Mouse (Mus musculus) midbrain, embryonic 11.5 days (tissue): ENCODE results near the gene Abcc4. TPM values are rescaled to one million over a fixed set of nuclear protein-coding genes. Genes with fewer than 3 reads are reported as not detected.
A peak's percentile ranks its signal among the peaks of the same experiment; 100 is the strongest.

ENCODE experiments used
- ATAC-seq: fragments of 200-750 bp; cut with Nextera tagmentation; 2 replicates; pipeline ENCODE4 v1.8.0; 2017; ENCODE audit warnings: moderate TSS enrichment, moderate library complexity; ENCODE audit not compliant: low FRiP score
- DNase-seq: peaks from one replicate; pipeline ENCODE4 v3.0.0; 2015; ENCODE audit warnings: low spot score; ENCODE audit errors: missing footprints
- H3K27ac ChIP-seq: fragments of 300-500 bp; sonication (generic); 2 replicates; pipeline ENCODE4 v1.5.1; 2014; ENCODE audit warnings: low read depth, low read length
- H3K27me3 ChIP-seq: fragments of 300-500 bp; sonication (generic); 2 replicates; pipeline ENCODE4 v1.6.1; 2014; ENCODE audit warnings: mild to moderate bottlenecking, low read length, moderate library complexity, mixed read lengths; ENCODE audit not compliant: control insufficient read depth, insufficient read depth
- H3K36me3 ChIP-seq: fragments of 300-500 bp; sonication (generic); 2 replicates; pipeline ENCODE4 v1.6.1; 2014; ENCODE audit warnings: mild to moderate bottlenecking, low read length, moderate library complexity, mixed read lengths; ENCODE audit not compliant: control insufficient read depth, insufficient read depth
- H3K4me1 ChIP-seq: fragments of 300-500 bp; sonication (generic); 2 replicates; pipeline ENCODE4 v1.6.1; 2014; ENCODE audit warnings: low read length; ENCODE audit not compliant: control insufficient read depth, insufficient read depth
- H3K4me2 ChIP-seq: fragments of 300-500 bp; sonication (generic); 2 replicates; pipeline ENCODE4 v1.6.1; 2014; ENCODE audit warnings: mild to moderate bottlenecking, moderate library complexity
- H3K4me3 ChIP-seq: fragments of 300-500 bp; sonication (generic); 2 replicates; pipeline ENCODE4 v1.5.1; 2014; ENCODE audit warnings: low read depth, low read length
- H3K9ac ChIP-seq: fragments of 300-500 bp; sonication (generic); 2 replicates; pipeline ENCODE4 v1.6.1; 2014; ENCODE audit warnings: low read length
- H3K9me3 ChIP-seq: fragments of 300-500 bp; sonication (generic); 2 replicates; pipeline ENCODE4 v1.6.1; 2016; ENCODE audit warnings: low read length; ENCODE audit not compliant: control insufficient read depth
- WGBS: fragments of 180-500 bp; shearing (Covaris S2); extraction: QIAGEN DNeasy Blood & Tissue Kit; methylation state at CpG from one replicate; pipeline ENCODE4 v1.1.7; 2014; 5-methylcytosine and 5-hydroxymethylcytosine counted together
- polyA plus RNA-seq: library from polyadenylated mRNA; unstranded; fragments of >200 nt; fragmentation: Nextera tagmentation; extraction: Ambion mirVana; gene quantifications from 2 replicates; pipeline ENCODE4 v1.2.1, GENCODE M21; 2014

The Abcc4 gene
- polyA plus RNA-seq, result 4.2 and 4.4 TPM in 2 replicates

GRCm38 (mm10) chr14:118705808-118706731 lies at the start of gene Abcc4:
Gene Abcc4, minus strand, starts transcription at chr14:118706219.
- Histone ChIP-seq H3K4me3 (peak within 1 kb of the TSS; percentile 62), H3K36me3 (no peaks in the 10 kb centered on the region), H3K4me1 (peaks cover 15% of the 10 kb centered on the region), H3K27ac (no peak within 1 kb of the TSS), H3K27me3 (peaks cover 27% of the 10 kb centered on the region), H3K9ac (peak within 1 kb of the TSS; percentile 73), H3K4me2 (peak within 1 kb of the TSS; percentile 100), H3K9me3 (no peaks in the 10 kb centered on the region)
- WGBS, result under 1% methylated on average over 99 of the region's 106 CpGs
- peak; percentile 77 for ATAC-seq
- peak; percentile 96 for DNase-seq

- ATAC-seq, result no peak
- Histone ChIP-seq H3K9me3 (no peaks in the 10 kb centered on the region), H3K4me1 (0 out of 2 replicates have a peak, but pooled peaks cover 5% of the 10 kb centered on the region), H3K27me3 (no peaks in the 10 kb centered on the region), H3K36me3 (no peaks in the 10 kb centered on the region), H3K9ac (no peak overlapping the region), H3K4me2 (no peak overlapping the region), H3K27ac (no peak overlapping the region), H3K4me3 (no peak overlapping the region)
- no peak for DNase-seq
- WGBS, result 73% methylated on average over 8 of the region's 8 CpGs
These were observed 45.3 kb upstream of the Abcc4 start for GRCm38 (mm10) chr14:118751193-118751753.

DNA sequence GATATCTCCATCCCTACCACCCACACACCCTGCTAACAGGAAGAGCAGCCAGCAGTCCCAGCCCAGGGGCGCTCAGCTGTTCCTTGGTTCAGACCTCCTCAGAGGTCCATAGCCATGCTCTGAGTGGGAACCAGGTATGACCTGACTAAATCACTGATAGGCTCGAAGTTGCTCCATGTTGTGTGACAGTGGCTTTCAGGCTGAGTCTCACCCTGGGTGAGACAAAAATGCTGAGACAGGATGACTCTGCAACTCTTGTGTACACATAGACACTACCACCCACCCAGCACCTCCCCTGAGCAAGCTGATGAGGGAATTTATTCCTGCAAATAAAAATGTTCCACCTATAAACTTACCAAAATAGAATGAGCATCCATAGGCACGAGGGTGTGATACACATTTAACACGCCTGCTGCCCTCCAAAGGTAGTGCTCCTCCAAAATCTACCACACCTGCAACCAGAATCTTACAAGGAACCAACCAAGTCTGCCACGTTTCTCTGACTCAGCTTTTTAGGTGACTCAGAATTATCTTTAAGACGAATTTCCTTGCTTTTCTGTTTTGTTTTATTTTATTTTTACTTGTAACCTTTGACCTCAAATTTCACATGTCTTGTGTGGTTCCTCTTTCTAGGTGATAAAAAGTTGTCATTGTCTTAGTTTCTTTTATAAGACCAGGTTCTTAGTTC lies 44.6 kb upstream of the Abcc4 start:
- WGBS, result 82% methylated on average over 6 of the region's 6 CpGs
- Histone ChIP-seq H3K9me3 (no peaks in the 10 kb centered on the region), H3K4me1 (0 out of 2 replicates have a peak, but pooled peaks cover 5% of the 10 kb centered on the region), H3K27ac (no peak overlapping the region), H3K4me3 (no peak overlapping the region), H3K9ac (no peak overlapping the region), H3K4me2 (no peak overlapping the region), H3K36me3 (no peaks in the 10 kb centered on the region), H3K27me3 (no peaks in the 10 kb centered on the region)
- no peak for DNase-seq
- peak; percentile 69 for ATAC-seq

GRCm38 (mm10) chr14:118749715-118750114 lies 43.7 kb upstream of the Abcc4 start:
- Histone ChIP-seq H3K9me3 (no peaks in the 10 kb centered on the region), H3K36me3 (no peaks in the 10 kb centered on the region), H3K27me3 (no peaks in the 10 kb centered on the region), H3K4me3 (no peak overlapping the region), H3K27ac (no peak overlapping the region), H3K4me2 (no peak overlapping the region), H3K4me1 (0 out of 2 replicates have a peak, but pooled peaks cover 5% of the 10 kb centered on the region), H3K9ac (no peak overlapping the region)
- ATAC-seq, result peak; percentile 55; the same call in 1 of the 2 replicates
- 52% methylated on average over 4 of the region's 4 CpGs for WGBS
- DNase-seq, result no peak

DNA sequence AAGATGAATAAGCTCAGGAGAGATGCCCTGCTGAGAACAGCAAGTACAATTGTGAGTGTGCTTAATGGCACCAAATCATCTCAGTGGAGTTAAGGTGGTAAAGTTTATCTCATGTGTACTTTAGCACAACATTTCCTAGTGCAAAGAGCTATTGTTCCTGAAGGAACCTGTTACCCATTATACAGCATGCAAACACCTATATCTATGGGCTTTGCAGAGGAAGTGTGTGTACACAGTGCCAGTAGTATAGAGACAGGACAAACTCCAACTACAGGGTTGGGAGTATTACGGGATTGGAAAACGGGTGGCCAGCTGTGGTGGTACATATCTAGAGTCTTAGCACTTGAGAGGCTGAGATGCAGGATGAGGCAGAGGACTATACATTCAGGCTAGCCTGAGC lies 43.0 kb upstream of the Abcc4 start:
- no peaks in the 10 kb centered on the region for H3K36me3 ChIP-seq
- no peak overlapping the region for H3K4me3 ChIP-seq
- H3K9me3 ChIP-seq, result no peaks in the 10 kb centered on the region
- 0 out of 2 replicates have a peak, but pooled peaks cover 5% of the 10 kb centered on the region for H3K4me1 ChIP-seq
- ATAC-seq (no peak), DNase-seq (no peak)
- no peak overlapping the region for H3K4me2 ChIP-seq
- no peaks in the 10 kb centered on the region for H3K27me3 ChIP-seq
- no peak overlapping the region for H3K9ac ChIP-seq
- H3K27ac ChIP-seq, result no peak overlapping the region
- 95% methylated on average over 2 of the region's 2 CpGs for WGBS

- peaks cover 4% of the 10 kb centered on the region; the same call in 1 of the 2 replicates for H3K9me3 ChIP-seq
- DNase-seq (no peak), ATAC-seq (no peak)
- H3K4me1 ChIP-seq, result no peaks in the 10 kb centered on the region
- H3K9ac ChIP-seq, result no peak overlapping the region
- H3K4me3 ChIP-seq, result no peak overlapping the region
- no peak overlapping the region for H3K4me2 ChIP-seq
- WGBS, result 73% methylated on average over 5 of the region's 5 CpGs
- no peaks in the 10 kb centered on the region for H3K36me3 ChIP-seq
- no peaks in the 10 kb centered on the region for H3K27me3 ChIP-seq
- no peak overlapping the region for H3K27ac ChIP-seq
These were observed 36.8 kb upstream of the Abcc4 start for GRCm38 (mm10) chr14:118742862-118743261.

DNA sequence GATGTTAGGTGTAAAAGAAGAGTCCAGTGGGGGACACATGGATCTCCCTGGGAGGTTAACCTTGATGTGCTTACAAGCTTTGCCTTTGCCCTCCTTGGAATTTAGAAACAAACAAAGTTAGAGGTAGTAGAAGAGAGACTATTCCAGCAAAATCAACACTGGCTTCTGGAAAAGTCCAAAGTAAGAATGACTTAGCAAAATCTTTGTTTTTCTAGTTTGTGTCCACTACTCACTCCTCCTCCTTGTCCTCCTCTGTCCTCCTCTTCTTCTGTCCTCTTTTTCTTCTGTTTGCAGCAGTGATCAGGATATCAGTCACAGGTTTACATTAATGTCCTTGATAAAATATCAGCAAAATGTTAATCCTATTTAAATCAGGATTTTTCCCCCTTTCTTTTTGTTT lies 35.8 kb upstream of the Abcc4 start:
- no peak overlapping the region for H3K9ac ChIP-seq
- H3K27ac ChIP-seq, result no peak overlapping the region
- H3K4me3 ChIP-seq, result no peak overlapping the region
- no peak for ATAC-seq
- H3K4me2 ChIP-seq, result no peak overlapping the region
- H3K4me1 ChIP-seq, result peaks cover 4% of the 10 kb centered on the region; the same call in 1 of the 2 replicates
- no peaks in the 10 kb centered on the region for H3K27me3 ChIP-seq
- peaks cover 4% of the 10 kb centered on the region; the same call in 1 of the 2 replicates for H3K9me3 ChIP-seq
- DNase-seq, result no peak
- H3K36me3 ChIP-seq, result no peaks in the 10 kb centered on the region

- no peak for DNase-seq
- Histone ChIP-seq H3K9me3 (peaks cover 4% of the 10 kb centered on the region; the same call in 1 of the 2 replicates), H3K4me2 (no peak overlapping the region), H3K27ac (no peak overlapping the region; the same call in 1 of the 2 replicates), H3K4me1 (peaks cover 11% of the 10 kb centered on the region), H3K36me3 (no peaks in the 10 kb centered on the region), H3K9ac (no peak overlapping the region), H3K4me3 (no peak overlapping the region), H3K27me3 (no peaks in the 10 kb centered on the region)
- WGBS, result 18% methylated on average over 12 of the region's 12 CpGs
- no peak for ATAC-seq
These were observed 31.4 kb upstream of the Abcc4 start for GRCm38 (mm10) chr14:118737251-118737888.
